Mouse (Mus musculus): ENCODE measurements around the gene Gse1. TPM values are rescaled to one million over a fixed set of nuclear protein-coding genes. Genes with fewer than 3 reads are reported as not detected.

Gene Gse1
- total RNA-seq, 2 experiments from 2014 or later = 32.6 to 34.6 TPM

DNA sequence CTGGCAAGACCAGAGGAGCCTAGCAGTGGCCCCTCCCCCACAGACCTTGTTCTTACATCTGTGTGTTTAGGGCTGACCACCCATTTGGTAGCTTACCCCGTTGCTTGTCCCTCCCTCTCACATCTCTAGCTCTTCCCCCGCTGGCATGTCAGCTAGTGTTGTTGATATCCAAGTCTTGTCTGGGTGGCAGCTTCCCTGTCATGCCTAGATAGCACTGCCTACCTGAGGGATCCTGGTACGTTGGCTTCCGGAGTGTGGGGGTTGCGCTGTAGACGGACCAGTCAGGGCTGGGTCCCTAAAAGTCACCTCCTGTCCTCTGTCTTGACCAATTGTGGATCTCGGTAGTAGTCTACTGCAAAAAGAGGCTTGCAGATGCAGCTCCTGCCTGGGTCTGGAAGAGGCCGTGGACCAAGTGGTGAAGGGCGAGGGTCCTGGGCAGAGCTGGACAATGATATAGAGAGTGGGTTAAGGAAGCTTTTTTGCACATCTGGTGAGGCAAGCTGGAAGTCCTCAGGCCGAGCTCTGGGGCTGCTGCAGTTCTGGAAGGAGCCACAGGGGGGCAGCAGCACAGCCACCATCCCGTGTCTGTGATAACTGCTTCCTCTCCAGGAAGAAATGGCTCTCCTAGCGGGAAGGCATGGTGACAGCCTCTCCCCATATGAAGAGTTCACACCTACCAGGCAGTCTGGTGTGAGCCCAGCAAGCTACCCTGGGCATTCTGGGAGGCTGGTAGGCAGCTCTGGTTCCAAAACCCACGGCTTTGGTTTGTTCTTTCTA, 341.9 kb downstream of the Gse1 start:
- intact Hi-C loops (cut with DNase I) = loop anchor here (2.0 to 10.0 kb wide), 2 partner anchors 29 to 395 kb away; partner anchors contain the start of gene Fam92b

DNA sequence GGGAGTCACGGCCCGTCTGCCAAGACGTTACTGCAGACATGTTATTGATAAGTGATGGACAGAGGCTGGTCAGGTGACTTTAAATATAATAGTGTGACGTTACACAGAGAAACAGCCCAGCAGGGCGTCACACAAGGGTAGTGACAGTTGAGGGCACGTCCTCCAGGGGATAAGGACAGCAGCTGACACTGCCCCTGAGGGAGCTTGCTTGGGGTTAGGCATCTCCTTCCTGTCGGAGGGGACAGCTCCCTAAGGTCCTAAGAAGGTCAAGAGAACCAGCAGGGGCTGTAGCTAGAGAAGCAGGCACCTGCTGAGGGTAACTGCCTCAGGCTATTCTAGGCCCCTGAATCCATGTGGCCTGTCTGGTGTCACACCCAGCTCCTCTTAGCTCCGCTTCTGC, 343.3 kb downstream of the Gse1 start:
- no peak for DNase-seq
- intact Hi-C loops (cut with DNase I) = loop anchor here (2.0 to 10.0 kb wide), 2 partner anchors 27 to 397 kb away; partner anchors contain the start of gene Fam92b

More for the DNA sequence above, 341.9 kb downstream of the Gse1 start:
- DNase-seq = peak; percentile 86 to 90

DNA sequence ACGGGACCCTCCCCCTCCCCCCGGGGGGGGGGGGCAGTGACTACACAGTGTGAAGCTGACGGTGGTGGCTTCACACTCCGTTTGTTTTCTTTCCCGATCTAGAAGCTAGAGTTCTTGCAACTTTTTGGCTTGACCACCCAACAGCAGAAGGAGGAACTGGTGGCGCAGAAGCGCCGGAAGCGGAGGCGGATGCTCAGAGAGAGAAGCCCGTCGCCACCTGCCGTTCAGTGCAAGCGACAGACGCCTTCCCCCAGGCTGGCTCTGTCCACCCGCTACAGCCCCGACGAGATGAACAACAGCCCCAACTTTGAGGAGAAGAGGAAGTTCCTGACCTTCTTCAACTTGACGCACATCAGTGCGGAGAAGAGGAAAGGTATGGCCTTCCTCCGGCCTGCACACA, 344.3 kb downstream of the Gse1 start:
- intact Hi-C loops (cut with DNase I) = loop anchor here (10.0 kb wide), 1 partner anchor 398 kb away; the partner anchor contains the start of gene Fam92b
- no peak for DNase-seq

DNA sequence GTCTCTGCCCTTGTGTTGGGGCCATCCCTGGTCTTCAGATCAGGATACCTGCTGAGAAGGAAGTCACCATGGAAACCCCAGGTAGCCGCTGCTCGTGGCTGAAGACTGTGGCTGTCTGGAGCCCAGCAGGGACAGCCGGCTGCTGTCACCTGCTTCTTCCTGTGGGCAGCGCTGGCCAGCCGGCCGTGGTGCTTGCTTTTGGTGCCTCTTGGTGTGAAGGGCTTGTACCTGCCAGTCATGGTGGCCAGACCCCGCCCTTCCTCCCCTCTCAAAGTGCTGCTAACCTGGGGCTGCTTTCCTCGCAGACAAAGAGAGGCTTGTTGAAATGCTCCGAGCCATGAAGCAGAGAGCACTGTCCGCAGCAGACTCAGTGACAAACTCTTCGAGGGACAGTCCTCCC, 345.6 kb downstream of the Gse1 start:
- intact Hi-C loops (cut with DNase I) = loop anchor here (10.0 kb wide), 1 partner anchor 399 kb away; the partner anchor contains the start of gene Fam92b
- no peak for DNase-seq

DNA sequence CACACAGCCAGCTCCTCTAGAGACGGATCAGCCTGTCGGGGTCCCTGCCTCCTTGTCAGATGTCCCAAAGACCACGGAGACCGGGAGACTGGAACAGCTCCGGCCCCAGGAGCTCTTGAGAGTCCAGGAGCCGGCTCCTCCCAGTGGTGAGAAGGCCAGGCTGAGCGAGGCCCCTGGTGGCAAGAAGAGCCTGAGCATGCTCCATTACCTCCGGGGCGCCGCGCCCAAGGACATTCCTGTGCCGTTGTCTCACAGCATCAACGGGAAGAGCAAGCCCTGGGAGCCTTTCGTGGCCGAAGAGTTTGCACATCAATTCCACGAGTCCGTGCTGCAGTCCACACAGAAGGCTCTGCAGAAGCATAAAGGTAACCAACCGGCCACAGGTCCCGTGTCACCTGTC, 346.7 kb downstream of the Gse1 start:
- intact Hi-C loops (cut with DNase I) = loop anchor here (10.0 kb wide), 1 partner anchor 400 kb away; the partner anchor contains the start of gene Fam92b
- no peak for DNase-seq

DNA sequence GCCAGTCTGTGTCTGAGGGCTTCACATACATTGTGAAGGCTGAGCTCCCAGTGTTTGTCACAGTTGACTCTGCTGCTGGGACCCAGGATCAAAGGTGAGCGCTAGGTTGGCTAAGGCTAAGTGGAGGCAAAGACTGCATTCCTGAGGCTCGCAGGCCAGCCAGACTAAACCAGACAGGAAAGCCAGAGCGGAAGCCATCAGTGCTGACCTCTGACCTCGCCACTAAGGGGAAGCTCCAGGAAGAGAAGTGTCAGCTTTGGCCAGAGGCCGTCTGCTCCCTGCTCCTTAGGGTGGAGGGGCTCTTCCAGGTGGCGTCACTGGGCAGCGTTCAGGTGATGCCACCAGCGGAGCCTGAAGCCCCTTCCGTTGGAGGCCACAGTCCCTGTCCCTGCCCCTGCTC, 347.5 kb downstream of the Gse1 start:
- intact Hi-C loops (cut with DNase I) = loop anchor here (10.0 kb wide), 1 partner anchor 401 kb away; the partner anchor contains the start of gene Fam92b

DNA sequence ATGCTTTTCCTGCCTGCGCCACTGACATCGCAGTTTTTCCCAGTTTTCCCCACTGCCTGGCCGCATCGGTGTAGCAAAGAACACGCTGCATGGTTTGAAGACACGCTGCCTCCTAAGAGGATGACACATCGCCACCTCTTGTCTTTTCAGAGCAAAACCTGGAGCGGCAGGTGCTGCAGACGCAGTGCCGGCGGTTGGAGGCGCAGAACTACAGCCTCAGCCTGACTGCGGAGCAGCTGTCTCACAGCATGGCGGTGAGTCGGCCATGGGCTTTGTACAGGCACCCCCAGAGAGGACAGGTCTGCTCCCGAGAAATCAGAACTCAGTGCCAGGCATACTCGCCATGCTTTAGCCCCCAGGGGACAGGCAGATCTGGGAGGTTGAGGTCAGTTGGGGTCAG, 349.6 kb downstream of the Gse1 start:
- intact Hi-C loops (cut with DNase I) = loop anchor here (10.0 kb wide), 1 partner anchor 403 kb away; the partner anchor contains the start of gene Fam92b

More for the DNA sequence above, 347.5 kb downstream of the Gse1 start:
- no peak for DNase-seq

DNA sequence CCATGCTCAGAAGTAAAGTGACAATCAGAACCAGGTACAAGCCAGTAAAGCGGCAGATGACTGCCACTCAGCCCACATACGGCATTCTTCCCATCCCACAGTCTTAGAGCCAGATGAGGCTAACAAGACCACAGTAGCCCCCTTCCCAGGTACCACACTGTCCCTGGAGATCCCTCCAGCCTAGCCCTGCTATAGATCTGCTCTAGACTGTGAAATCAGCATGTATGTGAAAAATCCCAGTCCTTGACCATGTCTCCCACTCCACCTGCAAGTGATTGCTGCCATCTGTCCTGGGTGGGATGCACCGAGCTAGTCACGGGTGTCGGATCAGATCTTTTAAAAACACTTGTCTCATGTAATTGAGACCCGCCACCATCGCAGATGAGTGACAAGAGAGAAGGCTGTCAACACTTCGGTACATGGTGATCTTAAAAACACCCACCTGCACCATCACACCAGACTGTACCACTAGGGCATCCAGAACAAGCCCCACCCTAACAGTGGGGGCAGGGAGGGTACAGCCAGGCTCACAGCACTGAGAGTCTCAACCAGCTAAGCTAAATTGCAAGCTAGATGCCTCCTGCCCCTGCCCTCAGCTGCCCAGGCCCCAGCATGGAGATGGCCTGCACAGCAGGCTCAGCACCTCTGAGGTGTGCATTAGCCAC, 352.2 kb downstream of the Gse1 start:
- intact Hi-C loops (cut with DNase I) = no loop called here
- no peak for DNase-seq

More for the DNA sequence above, 349.6 kb downstream of the Gse1 start:
- no peak for DNase-seq

DNA sequence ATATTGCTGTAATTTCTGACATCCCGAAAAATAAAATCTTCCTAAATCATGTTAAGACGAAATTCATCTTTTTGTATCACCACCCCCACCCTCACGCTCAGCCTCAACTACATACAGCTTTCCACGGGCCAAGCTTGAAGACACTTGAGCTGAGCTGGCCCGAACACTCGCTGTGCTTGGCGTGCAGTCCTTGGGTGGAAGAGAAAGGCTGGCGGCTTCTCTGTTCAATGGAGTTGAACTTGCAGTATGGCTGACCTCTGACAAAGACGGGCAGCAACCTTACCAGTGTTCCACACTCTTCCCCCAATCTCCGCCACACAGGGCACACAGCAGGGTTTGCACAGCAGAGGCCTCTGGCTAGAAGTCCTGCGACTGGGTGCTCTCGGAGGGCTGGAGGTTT, 353.1 kb downstream of the Gse1 start:
- intact Hi-C loops (cut with DNase I) = no loop called here
- no peak for DNase-seq

DNA sequence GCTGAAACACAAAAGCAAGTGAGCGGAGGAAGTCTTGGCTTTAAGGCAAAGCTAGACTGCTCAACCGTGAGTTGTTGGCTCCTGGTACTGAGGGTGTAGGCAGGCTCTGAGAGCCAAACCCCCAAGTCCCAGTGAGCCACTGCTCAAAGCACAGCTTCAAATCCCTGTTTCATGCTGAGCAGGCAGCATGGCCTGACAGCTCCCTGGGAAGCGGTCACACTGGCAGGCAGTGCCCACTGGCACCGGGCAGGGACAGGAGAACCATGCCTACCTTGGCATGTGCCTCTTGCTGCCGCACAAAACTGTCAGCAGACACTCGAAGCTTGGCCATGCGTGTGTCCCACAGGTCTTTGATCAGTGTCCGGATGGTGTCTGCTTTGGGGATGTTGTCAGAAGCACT, 353.6 kb downstream of the Gse1 start:
- intact Hi-C loops (cut with DNase I) = no loop called here
- DNase-seq = peak; percentile 71 to 75

DNA sequence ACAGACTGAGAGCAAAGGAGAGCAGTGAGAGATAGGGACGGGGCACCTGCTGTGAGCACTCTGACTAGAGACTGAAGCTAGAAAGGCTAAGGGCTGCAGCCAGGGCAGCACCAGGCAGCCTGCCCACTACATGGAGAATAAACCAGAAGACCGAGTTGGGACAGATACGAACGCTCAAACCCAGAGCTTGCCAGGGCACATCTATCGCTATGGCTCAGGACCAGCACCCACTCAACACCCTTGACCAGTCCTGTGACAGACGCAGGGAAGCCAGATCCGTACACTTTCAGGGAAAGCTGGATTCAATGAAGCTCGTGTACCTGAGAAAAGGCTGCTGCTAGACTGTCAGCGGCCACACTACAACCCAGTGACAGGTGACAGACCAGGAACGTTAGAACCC, 357.3 kb downstream of the Gse1 start:
- intact Hi-C loops (cut with DNase I) = no loop called here

DNA sequence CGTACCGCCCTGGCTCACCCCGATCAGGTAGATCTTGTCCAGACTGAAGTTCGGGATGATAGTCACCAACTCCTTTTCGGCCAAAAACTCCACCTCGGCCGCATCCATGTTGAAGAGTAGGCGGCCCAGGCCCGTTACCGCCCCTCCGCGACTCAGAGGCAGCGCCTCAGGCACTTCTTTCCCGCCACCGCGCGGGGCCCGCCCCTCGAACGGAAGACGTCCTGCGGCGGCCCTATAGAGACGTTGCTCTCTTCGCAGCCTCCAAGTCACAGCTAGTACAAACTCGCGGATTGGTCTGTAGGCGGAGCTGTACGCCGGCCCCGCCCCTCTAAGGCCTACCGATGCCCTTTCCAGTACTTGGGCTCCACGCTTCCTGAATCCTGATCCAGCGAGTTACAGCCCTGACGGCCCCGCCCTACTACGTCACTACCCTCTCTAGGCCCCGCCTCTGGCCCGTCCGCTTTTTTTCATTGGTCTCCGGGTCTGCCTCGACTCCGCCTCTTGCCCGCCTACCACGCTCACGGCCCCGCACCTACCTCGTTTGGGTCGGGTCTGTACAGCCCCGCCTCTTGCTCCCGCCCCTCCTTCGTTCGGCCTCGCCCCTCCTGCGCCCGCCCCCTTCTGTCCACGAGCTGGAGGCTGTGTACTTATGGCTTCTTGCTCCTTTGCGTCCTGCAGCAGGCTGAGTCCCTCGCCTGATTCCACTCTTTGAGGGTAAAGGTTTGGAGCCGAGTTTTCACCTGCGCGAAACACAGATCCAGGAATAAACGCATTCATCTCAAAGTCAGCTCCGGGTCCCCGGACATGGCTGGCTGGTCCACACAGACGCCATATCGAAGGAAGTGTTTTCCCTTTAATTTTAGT, 360.9 kb downstream of the Gse1 start, which contains the start of gene Gins2:
Gins2 (minus strand) TSS at position 397 of the 864 bp plus-strand sequence.
- DNase-seq = peak; percentile 100
- intact Hi-C loops (cut with DNase I) = no loop called here

More for the DNA sequence above, 357.3 kb downstream of the Gse1 start:
- DNase-seq = peak; percentile 73 to 82

DNA sequence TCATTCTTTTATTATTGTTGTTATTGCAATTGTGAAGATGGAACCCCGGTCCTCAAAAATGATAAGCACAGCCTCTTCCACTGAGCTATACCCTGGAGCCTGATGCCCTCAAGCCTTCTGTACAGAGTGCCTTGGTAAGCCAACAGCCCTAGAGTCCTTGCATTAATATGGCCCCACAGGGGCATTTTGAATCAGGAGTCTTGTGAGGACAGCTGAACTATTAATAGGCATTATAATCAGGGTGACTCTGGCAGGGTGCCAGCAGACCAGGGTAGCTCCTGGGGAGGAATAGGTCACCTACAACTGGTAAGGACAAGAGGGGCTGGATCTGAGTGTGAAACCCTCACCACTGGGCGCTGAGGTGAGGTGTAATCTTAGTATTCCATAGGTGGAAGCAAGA, 361.7 kb downstream of the Gse1 start:
- DNase-seq = peak; percentile 83 to 84
- intact Hi-C loops (cut with DNase I) = no loop called here

DNA sequence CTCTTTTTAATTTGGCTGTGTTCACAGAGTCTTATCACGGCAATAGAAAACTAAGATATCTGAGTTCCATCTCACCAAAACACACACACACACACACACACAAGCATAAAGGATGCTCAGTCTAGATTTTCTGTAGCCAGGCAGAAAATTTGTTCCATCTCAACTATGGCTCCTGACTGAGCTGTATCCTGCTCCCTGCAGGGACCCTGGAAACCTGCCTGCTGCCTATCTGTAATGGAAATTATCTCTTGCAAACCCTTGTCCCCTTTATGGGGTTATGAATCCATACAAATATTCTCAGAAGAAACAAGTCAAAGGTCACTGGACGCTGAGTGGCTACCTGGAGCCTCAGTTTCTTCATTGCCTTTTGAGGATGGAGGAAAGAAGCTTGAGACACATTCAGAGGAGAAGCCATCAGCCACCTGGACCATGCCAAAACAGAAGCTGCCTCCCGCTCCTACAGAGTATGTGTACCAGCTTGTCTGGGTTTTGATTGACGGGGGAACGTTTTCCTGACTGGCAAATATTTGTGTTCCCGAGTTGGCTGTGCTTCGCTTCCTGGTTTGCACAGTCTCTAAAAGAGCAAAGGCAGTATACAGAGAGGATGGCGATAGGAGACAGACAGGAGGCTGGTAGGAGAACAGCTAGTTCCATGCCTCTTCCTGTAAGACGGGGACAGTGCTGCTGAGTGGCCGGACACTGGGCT, 363.5 kb downstream of the Gse1 start:
- DNase-seq = no peak
- intact Hi-C loops (cut with DNase I) = no loop called here

DNA sequence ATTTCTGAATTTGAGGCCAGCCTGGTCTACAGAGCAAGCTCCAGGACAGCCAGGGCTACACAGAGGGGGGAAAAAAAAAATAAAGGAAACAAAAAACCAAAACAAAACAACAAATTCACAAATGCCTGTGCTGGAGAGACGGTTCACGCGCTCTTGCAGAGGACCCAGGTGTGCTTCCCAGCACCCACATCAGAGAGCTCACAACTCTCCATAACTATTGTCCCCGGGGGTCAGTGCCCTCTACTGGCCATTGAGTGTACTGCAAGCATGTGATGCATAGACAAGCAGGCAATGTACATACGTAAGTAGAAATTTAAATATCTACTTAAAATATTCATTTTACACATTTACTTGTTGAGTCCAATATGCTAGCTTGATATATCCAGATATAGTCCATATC, 366.3 kb downstream of the Gse1 start:
- intact Hi-C loops (cut with DNase I) = no loop called here
- DNase-seq = no peak

DNA sequence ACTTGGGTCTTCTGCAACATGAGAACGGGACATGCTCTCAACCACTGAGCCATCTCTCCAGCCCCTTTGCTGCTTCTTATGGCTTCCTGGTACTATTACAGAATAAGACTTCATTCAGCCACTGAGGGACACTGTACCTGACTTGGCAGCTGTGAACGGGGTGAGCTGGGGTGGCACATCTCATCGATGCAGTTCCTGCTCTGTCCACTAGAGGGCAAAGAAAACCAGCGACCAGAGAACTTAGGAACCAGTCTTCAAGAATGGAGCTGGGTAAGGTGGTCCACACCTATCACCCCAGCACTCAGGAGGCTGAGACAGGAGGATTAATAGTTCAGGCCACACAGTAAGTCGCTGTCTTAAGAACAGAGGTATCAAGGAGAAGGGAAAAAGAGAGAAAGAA, 367.7 kb downstream of the Gse1 start:
- intact Hi-C loops (cut with DNase I) = loop anchor here (5.0 kb wide), 1 partner anchor 309 kb away; no protein-coding TSS in a partner anchor
- DNase-seq = peak; percentile 64 to 78

DNA sequence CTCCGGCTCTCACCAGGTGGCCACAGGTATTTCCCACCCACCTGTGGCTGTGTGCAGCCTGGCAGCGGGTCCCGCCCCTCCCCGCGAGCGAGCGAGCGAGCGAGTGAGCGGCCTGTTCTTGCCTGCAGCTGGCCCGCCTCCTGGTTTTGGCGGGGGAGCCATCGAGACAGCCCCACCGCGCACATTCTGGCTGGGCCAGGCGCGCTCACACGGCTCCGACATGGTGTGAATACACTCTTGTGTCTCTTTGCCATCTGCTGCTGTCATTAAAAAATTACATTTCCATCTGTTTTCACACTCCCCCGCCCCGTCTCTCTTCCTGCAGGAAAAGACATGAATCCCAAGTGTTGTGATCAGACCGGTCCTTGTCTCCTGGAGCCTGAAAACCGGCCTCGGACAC, 370.3 kb downstream of the Gse1 start:
- DNase-seq = peak; percentile 36 to 52
- intact Hi-C loops (cut with DNase I) = loop anchor here (2.0 to 5.0 kb wide), 2 partner anchors 28 to 311 kb away; no protein-coding TSS in a partner anchor

DNA sequence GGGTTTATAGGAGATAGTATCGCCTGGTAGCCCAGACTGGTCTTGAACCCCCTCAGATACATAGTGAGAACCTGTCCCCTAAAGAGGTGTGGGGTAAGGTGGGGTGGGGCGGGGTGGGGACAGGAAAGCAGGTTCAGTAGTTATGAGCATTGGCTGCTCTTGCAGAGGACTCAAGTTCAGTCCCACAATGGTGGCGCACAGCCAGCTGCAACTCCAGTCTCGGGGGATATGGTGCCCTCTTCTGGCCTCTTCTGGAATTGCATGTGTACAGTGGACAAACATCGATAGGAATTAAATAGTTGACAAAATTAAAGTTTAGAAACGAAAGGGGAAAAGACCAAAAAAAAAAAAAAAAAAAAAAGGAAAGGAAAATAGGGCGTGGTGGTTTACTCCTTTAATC, 371.2 kb downstream of the Gse1 start:
- DNase-seq = peak; percentile 80 to 92
- intact Hi-C loops (cut with DNase I) = loop anchor here (2.0 to 5.0 kb wide), 2 partner anchors 29 to 312 kb away; no protein-coding TSS in a partner anchor

DNA sequence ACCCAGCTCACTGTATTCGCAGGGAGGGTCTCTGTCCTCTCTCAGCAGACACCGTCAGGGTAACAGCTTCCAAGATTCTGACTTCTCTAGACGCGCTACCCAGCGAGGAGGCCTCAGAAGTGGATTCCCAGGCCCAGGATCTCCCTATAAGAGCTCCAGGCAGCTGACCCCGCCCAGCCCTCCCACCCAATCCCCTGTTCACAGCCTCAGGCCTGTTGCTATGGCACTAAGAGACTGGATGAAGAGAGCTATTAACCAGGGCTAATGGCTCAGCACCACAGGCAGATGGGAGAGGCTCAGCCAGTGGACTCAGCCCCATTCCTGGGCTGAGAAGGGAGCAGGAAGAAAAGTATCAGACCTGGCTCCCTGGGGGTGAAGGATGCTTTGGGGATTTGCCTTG, 374.4 kb downstream of the Gse1 start:
- intact Hi-C loops (cut with DNase I) = no loop called here
- no peak for DNase-seq

DNA sequence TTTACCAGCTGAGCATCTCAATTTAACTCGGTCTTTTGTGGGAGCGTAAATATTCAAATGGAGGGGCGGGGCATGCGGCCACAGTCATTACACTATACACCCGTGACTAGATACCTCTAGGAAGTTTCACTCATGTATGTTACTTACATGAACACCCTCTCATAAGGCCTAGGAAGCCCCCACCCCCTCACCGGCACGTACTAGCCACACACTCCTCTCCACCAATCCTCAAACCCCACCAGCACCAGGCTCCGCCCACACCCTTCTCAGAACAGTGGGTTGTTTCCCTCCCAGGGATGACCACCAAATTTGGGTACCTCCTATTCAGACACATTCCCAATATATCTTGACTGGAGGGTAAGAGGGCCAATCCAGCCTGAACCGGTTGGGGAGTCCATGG, 379.2 kb downstream of the Gse1 start:
- intact Hi-C loops (cut with DNase I) = loop anchor here (5.0 kb wide), 1 partner anchor 430 kb away; the partner anchor contains the start of gene Fam92b
- DNase-seq = no peak

Measured in heart, postnatal 10 days (tissue).